Mouse (Mus musculus) neural tube, embryonic 13.5 days (tissue): ENCODE measurements at regions not wholly inside any gene's neighbourhood (a gene's known extent, or its start where the extent isn't known, plus 50 kb on each side); places are given as distances from the start of the nearest gene placed in this dataset.

Experiments used
- ATAC-seq: fragments of 200-750 bp; cut with Nextera tagmentation; 2 replicates; pipeline ENCODE4 v1.8.0; 2017; ENCODE audit warnings: low read depth, mild to moderate bottlenecking, moderate TSS enrichment, moderate library complexity
- H3K27ac ChIP-seq: fragments of 300-500 bp; sonication (generic); replicated peaks from 2 replicates; pipeline ENCODE4 v1.5.1; 2015; ENCODE audit warnings: moderate library complexity, mild to moderate bottlenecking, inconsistent platforms
- H3K27me3 ChIP-seq: fragments of 300-500 bp; sonication (generic); 2 replicates; pipeline ENCODE4 v1.6.1; 2015; ENCODE audit warnings: mild to moderate bottlenecking, inconsistent platforms
- H3K36me3 ChIP-seq: fragments of 300-500 bp; sonication (generic); 2 replicates; pipeline ENCODE4 v1.6.1; 2015; ENCODE audit warnings: mild to moderate bottlenecking, inconsistent platforms
- H3K4me1 ChIP-seq: fragments of 300-500 bp; sonication (generic); replicated peaks from 2 replicates; pipeline ENCODE4 v1.6.1; 2015; ENCODE audit warnings: inconsistent platforms
- H3K4me2 ChIP-seq: fragments of 300-500 bp; sonication (generic); 2 replicates; pipeline ENCODE4 v1.6.1; 2015; ENCODE audit warnings: inconsistent platforms, mild to moderate bottlenecking, moderate library complexity
- H3K4me3 ChIP-seq: fragments of 300-500 bp; sonication (generic); 2 replicates; pipeline ENCODE4 v1.5.1; 2015; ENCODE audit warnings: mild to moderate bottlenecking, inconsistent platforms
- H3K9ac ChIP-seq: fragments of 300-500 bp; sonication (generic); 2 replicates; pipeline ENCODE4 v1.6.1; 2015; ENCODE audit warnings: moderate library complexity, mild to moderate bottlenecking, inconsistent platforms
- H3K9me3 ChIP-seq: fragments of 300-500 bp; sonication (generic); 2 replicates; pipeline ENCODE4 v1.6.1; 2016; ENCODE audit warnings: inconsistent platforms
- WGBS: fragments of 180-500 bp; shearing (Covaris S2); methylation state at CpG from one replicate; pipeline ENCODE4 v1.1.7; 2015; 5-methylcytosine and 5-hydroxymethylcytosine counted together

- H3K4me2 ChIP-seq, result no peak overlapping the region
- H3K9ac ChIP-seq, result no peak overlapping the region
- ATAC-seq, result no peak
- 0 out of 2 replicates have a peak, but pooled peaks cover 2% of the 10 kb centered on the region for H3K4me1 ChIP-seq
- H3K36me3 ChIP-seq, result no peaks in the 10 kb centered on the region
- 84% methylated on average over 12 of the region's 12 CpGs for WGBS
- no peak overlapping the region for H3K27ac ChIP-seq
- no peaks in the 10 kb centered on the region for H3K27me3 ChIP-seq
- H3K4me3 ChIP-seq, result no peak overlapping the region
- H3K9me3 ChIP-seq, result no peaks in the 10 kb centered on the region
These were observed 95.6 kb upstream of the Dazl start for GRCm38 (mm10) chr17:50388715-50389710.

- H3K9ac ChIP-seq, result no peak overlapping the region
- no peaks in the 10 kb centered on the region for H3K27me3 ChIP-seq
- no peak for ATAC-seq
- H3K4me3 ChIP-seq, result no peak overlapping the region
- 84% methylated on average over 1 of the region's 1 CpGs for whole genome bisulfite sequencing
- H3K27ac ChIP-seq, result no peak overlapping the region
- 0 out of 2 replicates have a peak, but pooled peaks cover 3% of the 10 kb centered on the region for H3K4me1 ChIP-seq
- H3K36me3 ChIP-seq, result no peaks in the 10 kb centered on the region
- H3K4me2 ChIP-seq, result no peak overlapping the region
- no peaks in the 10 kb centered on the region for H3K9me3 ChIP-seq
These were observed 96.7 kb upstream of the Dazl start for GRCm38 (mm10) chr17:50390151-50390550.

- H3K4me2 ChIP-seq, result no peak overlapping the region
- H3K4me1 ChIP-seq, result 0 out of 2 replicates have a peak, but pooled peaks cover 3% of the 10 kb centered on the region
- no peaks in the 10 kb centered on the region for H3K36me3 ChIP-seq
- WGBS, result 87% methylated on average over 4 of the region's 4 CpGs
- H3K27me3 ChIP-seq, result no peaks in the 10 kb centered on the region
- no peak for ATAC-seq
- H3K27ac ChIP-seq, result no peak overlapping the region
- no peaks in the 10 kb centered on the region for H3K9me3 ChIP-seq
- no peak overlapping the region for H3K4me3 ChIP-seq
- H3K9ac ChIP-seq, result no peak overlapping the region
These were observed 97.8 kb upstream of the Dazl start for GRCm38 (mm10) chr17:50391207-50391606.

GRCm38 (mm10) chr17:50391996-50392395 is 98.6 kb upstream of the Dazl start:
- Histone ChIP-seq H3K9me3 (no peaks in the 10 kb centered on the region), H3K27me3 (no peaks in the 10 kb centered on the region), H3K27ac (no peak overlapping the region), H3K4me1 (0 out of 2 replicates have a peak, but pooled peaks cover 3% of the 10 kb centered on the region), H3K36me3 (no peaks in the 10 kb centered on the region), H3K4me3 (no peak overlapping the region), H3K9ac (no peak overlapping the region), H3K4me2 (no peak overlapping the region)
- WGBS, result 93% methylated on average over 11 of the region's 11 CpGs
- ATAC-seq, result no peak

- ATAC-seq, result no peak
- Histone ChIP-seq H3K4me2 (no peak overlapping the region), H3K4me1 (0 out of 2 replicates have a peak, but pooled peaks cover 3% of the 10 kb centered on the region), H3K4me3 (no peak overlapping the region), H3K9ac (no peak overlapping the region), H3K27ac (no peak overlapping the region), H3K36me3 (no peaks in the 10 kb centered on the region), H3K9me3 (no peaks in the 10 kb centered on the region), H3K27me3 (no peaks in the 10 kb centered on the region)
- WGBS, result 88% methylated on average over 6 of the region's 6 CpGs
These were observed 99.0 kb upstream of the Dazl start for GRCm38 (mm10) chr17:50392428-50392827.

GRCm38 (mm10) chr17:50392966-50393365 is 99.5 kb upstream of the Dazl start:
- Histone ChIP-seq H3K9ac (no peak overlapping the region), H3K27ac (no peak overlapping the region), H3K4me1 (0 out of 2 replicates have a peak, but pooled peaks cover 3% of the 10 kb centered on the region), H3K27me3 (no peaks in the 10 kb centered on the region), H3K4me3 (no peak overlapping the region), H3K36me3 (no peaks in the 10 kb centered on the region), H3K4me2 (no peak overlapping the region), H3K9me3 (no peaks in the 10 kb centered on the region)
- no peak for ATAC-seq
- WGBS, result 82% methylated on average over 2 of the region's 2 CpGs

- H3K36me3 ChIP-seq, result no peaks in the 10 kb centered on the region
- H3K9me3 ChIP-seq, result no peaks in the 10 kb centered on the region
- H3K27me3 ChIP-seq, result no peaks in the 10 kb centered on the region
- 0 out of 2 replicates have a peak, but pooled peaks cover 3% of the 10 kb centered on the region for H3K4me1 ChIP-seq
- no peak overlapping the region for H3K9ac ChIP-seq
- 72% methylated on average over 3 of the region's 3 CpGs for WGBS
- H3K4me3 ChIP-seq, result no peak overlapping the region
- no peak overlapping the region for H3K4me2 ChIP-seq
- H3K27ac ChIP-seq, result no peak overlapping the region
- no peak for ATAC-seq
These were observed 100.3 kb upstream of the Dazl start for GRCm38 (mm10) chr17:50393698-50394097.

GRCm38 (mm10) chr17:50394801-50395200 is 101.4 kb upstream of the Dazl start:
- no peaks in the 10 kb centered on the region for H3K27me3 ChIP-seq
- no peaks in the 10 kb centered on the region for H3K9me3 ChIP-seq
- H3K36me3 ChIP-seq, result no peaks in the 10 kb centered on the region
- 88% methylated on average over 1 of the region's 1 CpGs for WGBS
- ATAC-seq, result no peak
- H3K4me3 ChIP-seq, result no peak overlapping the region
- no peak overlapping the region for H3K27ac ChIP-seq
- 0 out of 2 replicates have a peak, but pooled peaks cover 3% of the 10 kb centered on the region for H3K4me1 ChIP-seq
- no peak overlapping the region for H3K9ac ChIP-seq
- H3K4me2 ChIP-seq, result no peak overlapping the region

- Histone ChIP-seq H3K9ac (no peak overlapping the region), H3K9me3 (no peaks in the 10 kb centered on the region), H3K27ac (no peak overlapping the region), H3K36me3 (no peaks in the 10 kb centered on the region), H3K4me2 (no peak overlapping the region), H3K27me3 (no peaks in the 10 kb centered on the region), H3K4me3 (no peak overlapping the region), H3K4me1 (0 out of 2 replicates have a peak, but pooled peaks cover 3% of the 10 kb centered on the region)
- no peak for ATAC-seq
- WGBS, result 92% methylated on average over 11 of the region's 11 CpGs
These were observed 102.2 kb upstream of the Dazl start for GRCm38 (mm10) chr17:50395669-50396068.

- Histone ChIP-seq H3K9ac (no peak overlapping the region), H3K9me3 (no peaks in the 10 kb centered on the region), H3K27me3 (no peaks in the 10 kb centered on the region), H3K4me1 (0 out of 2 replicates have a peak, but pooled peaks cover 3% of the 10 kb centered on the region), H3K27ac (no peak overlapping the region), H3K4me3 (no peak overlapping the region), H3K36me3 (no peaks in the 10 kb centered on the region), H3K4me2 (no peak overlapping the region)
- ATAC-seq, result no peak
- WGBS, result 59% methylated on average over 4 of the region's 4 CpGs
These were observed 103.9 kb upstream of the Dazl start for GRCm38 (mm10) chr17:50397324-50397723.

- no peaks in the 10 kb centered on the region for H3K4me1 ChIP-seq
- no peaks in the 10 kb centered on the region for H3K9me3 ChIP-seq
- no peak overlapping the region for H3K4me2 ChIP-seq
- H3K4me3 ChIP-seq, result no peak overlapping the region
- WGBS, result 58% methylated on average over 11 of the region's 11 CpGs
- H3K27me3 ChIP-seq, result no peaks in the 10 kb centered on the region
- no peak overlapping the region for H3K27ac ChIP-seq
- no peak for ATAC-seq
- no peak overlapping the region for H3K9ac ChIP-seq
- H3K36me3 ChIP-seq, result no peaks in the 10 kb centered on the region
These were observed 101.8 kb upstream of the Plcl2 start for GRCm38 (mm10) chr17:50407249-50407990.

GRCm38 (mm10) chr17:50408581-50408980 is 100.6 kb upstream of the Plcl2 start:
- no peak for ATAC-seq
- WGBS, result 88% methylated on average over 10 of the region's 10 CpGs
- Histone ChIP-seq H3K36me3 (no peaks in the 10 kb centered on the region), H3K27me3 (no peaks in the 10 kb centered on the region), H3K4me3 (no peak overlapping the region), H3K9ac (no peak overlapping the region), H3K9me3 (no peaks in the 10 kb centered on the region), H3K4me2 (no peak overlapping the region), H3K4me1 (no peaks in the 10 kb centered on the region), H3K27ac (no peak overlapping the region)
